Mouse (Mus musculus): ENCODE results near the gene Olfr672.
"Not testable (repeated sequence)": the region's sequence is repeated elsewhere in the genome, so short reads cannot be mapped to it uniquely, and the experiment has no call there.

The Olfr672 gene

DNA sequence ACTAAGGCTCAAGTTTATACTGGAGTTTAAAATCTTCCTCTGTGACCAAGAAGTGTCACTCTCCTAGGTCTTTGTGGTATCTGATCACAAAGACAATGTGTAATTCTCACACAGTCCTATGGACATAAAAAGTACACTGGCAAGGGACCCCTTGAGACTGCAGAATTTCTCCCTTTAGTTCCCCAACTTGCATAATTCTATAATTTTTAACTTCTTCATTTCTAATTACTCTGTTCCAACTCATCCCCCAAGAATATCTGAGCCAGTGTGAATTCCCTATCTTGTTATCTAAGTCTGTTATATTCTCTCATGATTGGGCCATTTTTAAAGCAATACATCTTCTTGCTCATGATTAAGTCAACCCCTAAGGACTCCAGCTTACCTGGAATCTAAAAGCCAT is at the start of gene Olfr672:
Gene Olfr672 (minus strand): TSS at position 101 of the 400 bp plus-strand sequence.
- in situ Hi-C loops (cut with MboI, MseI): no loop called here

DNA sequence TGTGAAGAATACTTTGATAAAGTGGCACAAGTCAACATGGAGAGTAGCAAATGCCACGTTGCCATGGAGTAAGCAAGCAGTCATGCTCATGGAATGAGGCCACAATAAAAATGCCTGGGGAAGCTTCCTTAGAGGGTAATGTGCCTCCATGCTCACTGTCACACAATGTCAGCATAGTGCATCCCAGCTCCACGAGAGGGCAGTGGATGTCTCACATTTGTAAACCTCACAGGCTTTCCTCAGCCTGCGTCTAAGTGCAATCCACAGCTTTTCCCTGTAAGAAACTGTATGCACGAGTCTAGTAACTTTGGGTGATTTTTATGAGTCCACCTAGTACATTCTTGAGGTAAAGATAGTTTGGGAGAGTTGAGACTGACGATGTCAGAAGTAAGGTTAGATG is 32.0 kb upstream of the Olfr672 start:
- in situ Hi-C loops (cut with MboI, MseI): not testable (repeated sequence)

DNA sequence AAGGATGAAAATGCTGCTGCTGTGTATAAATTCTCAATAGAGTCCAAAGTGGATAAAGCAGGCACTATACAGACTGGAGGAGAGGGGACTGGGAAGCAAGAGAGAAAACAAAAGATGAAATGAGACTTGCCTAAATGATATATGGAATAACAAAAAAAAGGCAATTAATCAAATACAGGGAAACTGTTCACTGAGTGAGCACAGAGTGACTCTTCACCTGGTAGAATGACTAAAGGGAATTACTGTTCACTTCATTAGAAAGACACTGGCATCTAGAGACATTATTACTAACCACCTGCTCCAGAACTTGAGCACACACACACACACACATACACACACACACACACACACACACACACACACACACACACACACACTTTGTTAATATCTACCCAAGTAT is 30.6 kb upstream of the Olfr672 start, which contains the start of gene Olfr676:
Gene Olfr676 (plus strand): TSS at position 301 of the 400 bp plus-strand sequence.
- in situ Hi-C loops (cut with MboI, MseI): no loop called here

DNA sequence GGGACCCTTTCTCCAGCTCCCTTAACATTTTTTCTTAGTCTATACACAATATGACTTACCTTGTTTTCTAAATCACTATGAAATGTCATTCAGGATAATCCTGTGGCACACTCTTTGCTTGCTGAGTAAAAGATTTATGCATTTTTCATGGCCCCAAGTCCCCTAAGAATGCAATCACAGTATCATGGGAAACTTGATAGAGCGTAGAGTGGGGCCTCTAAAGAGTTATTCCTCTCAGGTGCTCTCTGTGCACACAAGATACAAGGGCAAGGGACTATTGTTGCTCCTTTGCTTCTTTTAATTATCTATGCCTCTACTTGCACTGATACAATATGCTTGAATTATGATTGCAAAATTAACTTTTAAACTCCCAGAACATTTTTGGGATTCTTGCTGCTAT is 26.5 kb upstream of the Olfr672 start, which contains the start of gene Olfr675:
Gene Olfr675 (minus strand): TSS at position 101 of the 400 bp plus-strand sequence.
- in situ Hi-C loops (cut with MboI, MseI): no loop called here

DNA sequence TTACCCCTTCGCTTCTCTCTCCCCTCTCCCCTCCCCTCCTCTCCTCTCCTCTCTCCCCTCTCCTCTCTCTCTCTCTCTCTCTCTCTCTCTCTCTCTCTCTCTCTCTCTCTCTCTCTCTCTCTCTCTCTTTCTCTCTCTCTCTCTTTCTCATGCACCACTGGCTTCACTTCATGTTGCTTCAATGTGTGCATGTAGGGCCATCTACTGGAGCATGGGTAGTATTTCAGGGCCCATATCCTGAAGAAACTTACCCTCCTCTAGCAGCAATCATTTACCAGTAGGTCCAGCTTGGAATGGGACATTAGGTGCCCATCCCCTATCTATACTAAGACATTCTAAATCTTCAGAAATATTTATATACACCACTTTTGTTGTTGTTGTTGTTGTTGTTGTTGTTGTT is 20.7 kb upstream of the Olfr672 start:
- in situ Hi-C loops (cut with MboI, MseI): no loop called here

DNA sequence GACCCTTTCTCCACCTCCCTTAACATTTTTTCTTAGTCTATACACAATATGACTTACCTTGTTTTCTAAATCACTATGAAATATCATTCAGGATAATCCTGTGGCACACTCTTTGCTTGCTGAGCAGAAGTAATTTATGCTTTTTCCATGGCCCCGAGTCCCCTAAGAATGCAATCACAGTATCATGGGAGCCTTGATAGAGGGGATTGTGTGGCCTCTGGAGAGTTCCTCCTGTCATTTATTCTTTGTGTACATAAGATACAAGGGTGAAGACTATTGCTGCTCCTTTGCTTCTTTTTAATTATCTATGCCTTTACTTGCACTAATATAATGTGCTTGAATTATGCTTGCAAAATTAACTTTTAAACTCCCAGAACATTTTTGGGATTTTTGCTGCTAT is 22.8 kb downstream of the Olfr672 start, which contains the start of gene Olfr671:
Gene Olfr671 (minus strand): TSS at position 101 of the 400 bp plus-strand sequence.
- in situ Hi-C loops (cut with MboI, MseI): no loop called here

DNA sequence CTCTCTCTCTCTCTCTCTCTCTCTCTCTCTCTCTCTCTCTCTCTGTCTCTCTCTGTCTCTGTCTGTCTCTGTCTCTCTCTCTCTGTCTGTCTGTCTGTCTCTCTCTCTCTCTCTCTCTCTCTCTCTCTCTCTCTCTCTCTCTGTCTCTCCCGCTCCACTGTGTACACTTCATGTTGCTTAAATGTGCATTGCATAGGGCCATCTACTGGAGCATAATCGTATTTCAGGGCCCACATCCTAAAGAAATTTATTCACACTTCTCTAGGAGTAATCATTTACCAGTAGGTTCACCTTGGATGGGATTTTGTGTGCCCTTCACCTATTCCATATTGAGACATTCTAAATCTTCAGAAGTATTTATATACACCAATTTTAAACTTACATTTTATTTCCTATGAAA is 29.3 kb downstream of the Olfr672 start:
- in situ Hi-C loops (cut with MboI, MseI): not testable (repeated sequence)

DNA sequence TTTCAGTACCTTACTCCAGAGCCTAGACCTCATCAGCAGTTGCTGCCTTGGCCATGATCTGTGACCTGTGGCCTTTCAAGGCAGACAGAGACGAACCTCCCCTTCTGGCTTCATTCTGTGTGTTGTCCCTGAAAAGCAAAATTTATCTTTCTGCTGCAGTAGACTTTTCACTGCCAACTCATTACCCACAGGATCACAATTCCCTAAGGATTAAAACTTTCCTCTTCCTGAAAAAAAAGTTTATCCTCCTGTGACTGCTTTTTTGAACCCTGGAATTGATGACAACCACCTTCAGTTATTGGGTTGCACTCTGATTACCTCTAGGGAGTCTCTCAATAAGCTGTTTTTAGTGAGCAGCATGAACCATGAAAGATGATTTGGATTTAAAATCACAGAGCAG is 39.3 kb downstream of the Olfr672 start, which contains the start of gene Olfr670:
Gene Olfr670 (minus strand): TSS at position 101 of the 400 bp plus-strand sequence.
- in situ Hi-C loops (cut with MboI, MseI): no loop called here

DNA sequence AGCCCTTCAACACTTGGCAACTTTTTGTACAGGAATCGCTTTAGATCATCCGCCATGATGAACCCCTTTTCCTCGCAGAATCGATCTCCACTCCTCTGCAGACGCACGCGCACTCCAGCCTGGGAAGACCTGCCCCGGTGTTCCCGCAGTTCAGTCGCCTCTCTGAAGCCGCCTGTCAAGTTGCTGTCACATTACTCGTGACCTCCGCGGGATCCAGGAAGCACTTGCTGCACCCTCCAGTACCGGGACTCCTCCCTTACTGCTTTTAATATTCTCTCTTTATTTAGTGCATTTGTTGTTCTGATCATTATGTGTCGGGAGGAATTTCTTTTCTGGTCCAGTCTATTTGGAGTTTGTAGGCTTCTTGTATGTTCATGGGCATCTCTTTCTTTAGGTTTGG is 51.6 kb downstream of the Olfr672 start:
- in situ Hi-C loops (cut with MboI, MseI): not testable (repeated sequence)
